Mouse (Mus musculus): ENCODE measurements around the gene Zyg11b.

Zyg11b gene

GRCm38 (mm10) chr4:108196277-108196855 lies 104.5 kb downstream of the Zyg11b start:
- no peak for DNase-seq (ENCODE audit: low spot score)

GRCm38 (mm10) chr4:108192821-108193323 lies 108.0 kb downstream of the Zyg11b start:
- no peak for DNase-seq (ENCODE audit: low spot score)

- DNase-seq (ENCODE audit: low spot score), result no peak
These were observed 118.6 kb downstream of the Zyg11b start for GRCm38 (mm10) chr4:108182278-108182677.
